Comparison of ENCODE assay signal across 8 mouse cellular contexts in genomic region chr12:104896640-104897039, GRCm38 (mm10). TPM values are rescaled to one million over a fixed set of nuclear protein-coding genes. Genes with fewer than 3 reads are reported as not detected.
DNase-seq lines count a peak whose midpoint lies in the region; ATAC-seq lines count a peak whose summit lies in the region.

No protein-coding gene starts in this region.

- WGBS in embryonic facial prominence, embryonic 14.5 days = 56% methylated on average over 16 of the region's 16 CpGs
- WGBS in lung, embryonic 15.5 days = 46% methylated on average over 16 of the region's 16 CpGs

- H3K9ac ChIP-seq in embryonic facial prominence, embryonic 14.5 days (ENCODE audit: low read depth, low read length) = no peak overlapping the region
- no peak overlapping the region for H3K9ac ChIP-seq in lung, embryonic 15.5 days

- H3K9me3 ChIP-seq in embryonic facial prominence, embryonic 14.5 days (ENCODE audit: control insufficient read depth, low read length) = no peaks in the 10 kb centered on the region
- no peaks in the 10 kb centered on the region for H3K9me3 ChIP-seq in lung, embryonic 15.5 days

- peak; percentile 55 for ATAC-seq in embryonic facial prominence, embryonic 14.5 days (ENCODE audit: low read depth)
- peak; percentile 72 for ATAC-seq in lung, embryonic 15.5 days (ENCODE audit: borderline replicate concordance, extremely low read depth, low FRiP score, low TSS enrichment)

- H3K4me2 ChIP-seq in embryonic facial prominence, embryonic 14.5 days (ENCODE audit: low read depth, low read length) = no peak overlapping the region
- H3K4me2 ChIP-seq in lung, embryonic 15.5 days = no peak overlapping the region

- DNase-seq in layer of hippocampus, adult 11-12 months (ENCODE audit: low spot score) = peak; percentile 53
- no peak for DNase-seq in layer of hippocampus, adult 9-10 months (ENCODE audit: low spot score)
- DNase-seq in embryonic facial prominence, embryonic 14.5 days (ENCODE audit: low spot score) = peak; percentile 63
- peak; percentile 88 to 91 for DNase-seq in kidney, adult 8-10 months
- no peak for DNase-seq in thymus, postnatal 14 days
- DNase-seq in adipocyte (ENCODE audit: low spot score) = no peak
- no peak for DNase-seq in urinary bladder, postnatal 36 days (ENCODE audit: low spot score in 2 of 2)

- no peaks in the 10 kb centered on the region for H3K27me3 ChIP-seq in embryonic facial prominence, embryonic 14.5 days (replicated peaks; ENCODE audit: control insufficient read depth, insufficient read depth, low read length)
- no peaks in the 10 kb centered on the region for H3K27me3 ChIP-seq in lung, embryonic 15.5 days

- no peaks in the 10 kb centered on the region for H3K36me3 ChIP-seq in embryonic facial prominence, embryonic 14.5 days (ENCODE audit: control insufficient read depth, insufficient read depth, low read length)
- no peaks in the 10 kb centered on the region for H3K36me3 ChIP-seq in lung, embryonic 15.5 days

- no peak overlapping the region for H3K4me3 ChIP-seq in embryonic facial prominence, embryonic 14.5 days (ENCODE audit: low read depth, low read length)
- H3K4me3 ChIP-seq in lung, embryonic 15.5 days = no peak overlapping the region

- peaks cover 14% of the 10 kb centered on the region; the same call in 1 of the 2 replicates for H3K4me1 ChIP-seq in embryonic facial prominence, embryonic 14.5 days (ENCODE audit: control insufficient read depth, insufficient read depth, low read length)
- peaks cover 16% of the 10 kb centered on the region for H3K4me1 ChIP-seq in lung, embryonic 15.5 days

- peak overlapping the region; percentile 17 for H3K27ac ChIP-seq in embryonic facial prominence, embryonic 14.5 days (replicated peaks; ENCODE audit: low read depth, low read length)
- H3K27ac ChIP-seq in lung, embryonic 15.5 days = peak overlapping the region; percentile 79

RNA-seq across cellular contexts. Expression of gene Clmn, which starts 31.8 kb away (rescaled TPM):
- polyA plus RNA-seq in embryonic facial prominence, embryonic 14.5 days (2014; fragmentation: Nextera tagmentation; extraction: Ambion mirVana) = 2.4 and 3.2 TPM in 2 replicates
- 2.6 and 3.2 TPM in 2 replicates for polyA plus RNA-seq in lung, embryonic 15.5 days (2015; fragmentation: Nextera tagmentation; extraction: Ambion mirVana)

Comparison
In these comparisons a context has a peak if more than half of its experiments do, and no peak if none do; other contexts are left out.
1. DNase-seq: peak in layer of hippocampus, adult 11-12 months (single experiment), embryonic facial prominence, embryonic 14.5 days (single experiment) and kidney, adult 8-10 months (2 of 2); none in layer of hippocampus, adult 9-10 months (single experiment), thymus, postnatal 14 days (single experiment), adipocyte (single experiment) and urinary bladder, postnatal 36 days (0 of 2).